Mouse (Mus musculus) heart, adult 8-10 months (tissue): ENCODE data around the gene Aim2. TPM values are rescaled to one million over a fixed set of nuclear protein-coding genes. Genes with fewer than 3 reads are reported as not detected.

Experiments
- DNase-seq: peaks from one replicate; pipeline ENCODE4 v3.0.0; 2022; ENCODE audit warnings: low spot score
- total RNA-seq, 4 experiments: library from RNA; stranded (reverse); gene quantifications; 2 replicates each; pipeline ENCODE4 v1.2.4; 2022

Gene Aim2
- total RNA-seq, 4 experiments from 2014 or later, result 0.65 to 3.1 (median 1.4) TPM

- no peak for DNase-seq
These were observed 39.3 kb downstream of the Aim2 start for GRCm38 (mm10) chr1:173389901-173390401.

GRCm38 (mm10) chr1:173391754-173392153 lies 41.1 kb downstream of the Aim2 start:
- DNase-seq, result no peak

- DNase-seq, result peak; percentile 52
These were observed 47.8 kb downstream of the Aim2 start for GRCm38 (mm10) chr1:173398323-173398970.

GRCm38 (mm10) chr1:173404696-173405309 lies 54.1 kb downstream of the Aim2 start:
- no peak for DNase-seq

- DNase-seq, result no peak
These were observed 58.4 kb downstream of the Aim2 start for GRCm38 (mm10) chr1:173409066-173409465.

GRCm38 (mm10) chr1:173411863-173412262 lies 61.2 kb downstream of the Aim2 start:
- no peak for DNase-seq

- DNase-seq, result no peak
These were observed 64.0 kb downstream of the Aim2 start for GRCm38 (mm10) chr1:173414631-173415030.

GRCm38 (mm10) chr1:173418516-173418915 lies 67.8 kb downstream of the Aim2 start:
- no peak for DNase-seq

- DNase-seq, result peak; percentile 16
These were observed 68.4 kb downstream of the Aim2 start for GRCm38 (mm10) chr1:173418936-173419621.

- DNase-seq, result peak; percentile 38
These were observed 69.7 kb downstream of the Aim2 start for GRCm38 (mm10) chr1:173420374-173420773.

- DNase-seq, result no peak
These were observed 75.7 kb downstream of the Aim2 start for GRCm38 (mm10) chr1:173426345-173426744.

GRCm38 (mm10) chr1:173427385-173427784 lies 76.7 kb downstream of the Aim2 start:
- no peak for DNase-seq

- DNase-seq, result no peak
These were observed 79.5 kb downstream of the Aim2 start for GRCm38 (mm10) chr1:173429995-173430699.

GRCm38 (mm10) chr1:173432411-173432810 lies 81.7 kb downstream of the Aim2 start:
- DNase-seq, result no peak

- DNase-seq, result no peak
These were observed 86.7 kb downstream of the Aim2 start for GRCm38 (mm10) chr1:173437161-173437953.

- no peak for DNase-seq
These were observed 90.0 kb downstream of the Aim2 start for GRCm38 (mm10) chr1:173440681-173441080.

- DNase-seq, result no peak
These were observed 90.5 kb downstream of the Aim2 start for GRCm38 (mm10) chr1:173441210-173441609.

- DNase-seq, result no peak
These were observed 92.4 kb downstream of the Aim2 start for GRCm38 (mm10) chr1:173443061-173443460.

- no peak for DNase-seq
These were observed 96.4 kb downstream of the Aim2 start for GRCm38 (mm10) chr1:173447067-173447466.

GRCm38 (mm10) chr1:173450621-173451020 lies 99.9 kb downstream of the Aim2 start:
- DNase-seq, result no peak

GRCm38 (mm10) chr1:173451665-173452064 lies 101.0 kb downstream of the Aim2 start:
- no peak for DNase-seq
